Mouse (Mus musculus) embryonic facial prominence, embryonic 11.5 days (tissue): Measurements from ENCODE around the gene Cmtr1. TPM values are rescaled to one million over a fixed set of nuclear protein-coding genes. Genes with fewer than 3 reads are reported as not detected.
"Not testable (repeated sequence)": the region's sequence is repeated elsewhere in the genome, so short reads cannot be mapped to it uniquely, and the experiment has no call there.

Source experiments
- ATAC-seq: fragments of 200-750 bp; cut with Nextera tagmentation; replicated peaks from 2 replicates; pipeline ENCODE4 v1.8.0; 2017; ENCODE audit warnings: low read depth; ENCODE audit not compliant: insufficient number of reproducible peaks, low FRiP score, low TSS enrichment
- DNase-seq: peaks from one replicate; pipeline ENCODE4 v3.0.0-alpha.2; 2015; ENCODE audit warnings: low spot score
- H3K27ac ChIP-seq: fragments of 300-500 bp; sonication (generic); replicated peaks from 2 replicates; pipeline ENCODE4 v1.5.1; 2014; ENCODE audit warnings: mild to moderate bottlenecking, low read depth, low read length, control low read depth
- H3K27me3 ChIP-seq: fragments of 300-500 bp; sonication (generic); 2 replicates; pipeline ENCODE4 v1.6.1; 2014; ENCODE audit warnings: mild to moderate bottlenecking, low read length, moderate library complexity, mixed read lengths; ENCODE audit not compliant: control insufficient read depth, insufficient read depth
- H3K36me3 ChIP-seq: fragments of 300-500 bp; sonication (generic); replicated peaks from 2 replicates; pipeline ENCODE4 v1.6.1; 2014; ENCODE audit warnings: low read depth, mild to moderate bottlenecking, low read length, moderate library complexity, mixed read lengths; ENCODE audit not compliant: control insufficient read depth, insufficient read depth
- H3K4me1 ChIP-seq: fragments of 300-500 bp; sonication (generic); 2 replicates; pipeline ENCODE4 v1.6.1; 2014; ENCODE audit warnings: low read length, mixed read lengths; ENCODE audit not compliant: control insufficient read depth, insufficient read depth
- H3K4me2 ChIP-seq: fragments of 300-500 bp; sonication (generic); 2 replicates; pipeline ENCODE4 v1.6.1; 2014; ENCODE audit warnings: low read depth, mild to moderate bottlenecking, control low read depth, low read length, moderate library complexity
- H3K4me3 ChIP-seq: fragments of 300-500 bp; sonication (generic); 2 replicates; pipeline ENCODE4 v1.5.1; 2014; ENCODE audit warnings: low read depth, low read length, control low read depth
- H3K9ac ChIP-seq: fragments of 300-500 bp; sonication (generic); replicated peaks from 2 replicates; pipeline ENCODE4 v1.6.1; 2014; ENCODE audit warnings: mild to moderate bottlenecking, control low read depth, low read length
- H3K9me3 ChIP-seq: fragments of 300-500 bp; sonication (generic); replicated peaks from 2 replicates; pipeline ENCODE4 v1.6.1; 2016; ENCODE audit warnings: mild to moderate bottlenecking, low read length, inconsistent platforms, mixed read lengths; ENCODE audit not compliant: control insufficient read depth
- WGBS: fragments of 180-500 bp; shearing (Covaris S2); extraction: QIAGEN DNeasy Blood & Tissue Kit; methylation state at CpG from one replicate; pipeline ENCODE4 v1.1.7; 2014; 5-methylcytosine and 5-hydroxymethylcytosine counted together
- polyA plus RNA-seq: library from polyadenylated mRNA; unstranded; fragments of >200 nt; fragmentation: Nextera tagmentation; extraction: Ambion mirVana; gene quantifications from 2 replicates; pipeline ENCODE4 v1.2.1, GENCODE M21; 2014

The Cmtr1 gene
- polyA plus RNA-seq: 120 and 132 TPM in 2 replicates

DNA sequence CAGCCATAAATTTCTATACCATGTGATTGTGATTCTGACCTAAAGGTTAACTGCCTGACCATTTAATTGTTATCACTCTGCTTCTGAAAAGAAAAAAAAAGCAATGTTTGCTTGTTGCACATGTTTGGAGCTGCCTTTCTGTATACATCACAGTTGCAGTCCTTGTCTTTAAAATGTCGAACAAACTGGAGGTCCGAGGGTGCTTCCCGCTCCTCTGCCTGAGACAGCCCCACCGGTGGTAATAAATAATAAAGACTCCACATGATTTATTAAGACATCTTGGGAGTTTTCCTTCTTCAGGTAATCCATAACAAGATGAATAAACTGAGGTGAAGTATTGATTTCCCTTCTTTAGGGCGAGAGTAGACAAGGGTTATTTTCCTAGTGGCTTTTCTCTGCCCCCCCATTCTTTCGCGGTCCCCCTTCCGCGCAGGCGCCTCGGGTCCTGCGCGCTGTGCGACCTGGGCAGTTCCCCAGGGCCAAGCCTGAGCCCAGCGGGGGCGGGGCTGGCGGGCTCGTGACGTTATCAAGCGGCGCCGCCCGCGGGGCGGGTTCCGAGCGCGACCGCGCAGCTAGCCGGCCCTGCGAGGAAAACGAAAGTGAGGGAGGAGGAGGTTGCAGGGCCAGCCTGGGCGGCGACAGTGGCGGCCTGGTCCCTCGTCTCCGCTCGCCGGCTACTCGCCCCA, at the start of gene Cmtr1:
TSS of gene Cmtr1 (plus strand) at position 520 of the 686 bp plus-strand sequence.
- 1% methylated on average over 33 of the region's 41 CpGs for WGBS
- H3K9ac ChIP-seq: peak within 1 kb of the TSS; percentile 95
- H3K27ac ChIP-seq: peak within 1 kb of the TSS; percentile 52
- peak within 1 kb of the TSS; percentile 75 for H3K4me2 ChIP-seq
- ATAC-seq: peak; percentile 92
- no peaks in the 10 kb centered on the region for H3K4me1 ChIP-seq
- H3K4me3 ChIP-seq: peak within 1 kb of the TSS; percentile 81
- H3K36me3 ChIP-seq: no peaks in the 10 kb centered on the region
- no peaks in the 10 kb centered on the region for H3K27me3 ChIP-seq
- H3K9me3 ChIP-seq: no peaks in the 10 kb centered on the region
- DNase-seq: peak; percentile 96

DNA sequence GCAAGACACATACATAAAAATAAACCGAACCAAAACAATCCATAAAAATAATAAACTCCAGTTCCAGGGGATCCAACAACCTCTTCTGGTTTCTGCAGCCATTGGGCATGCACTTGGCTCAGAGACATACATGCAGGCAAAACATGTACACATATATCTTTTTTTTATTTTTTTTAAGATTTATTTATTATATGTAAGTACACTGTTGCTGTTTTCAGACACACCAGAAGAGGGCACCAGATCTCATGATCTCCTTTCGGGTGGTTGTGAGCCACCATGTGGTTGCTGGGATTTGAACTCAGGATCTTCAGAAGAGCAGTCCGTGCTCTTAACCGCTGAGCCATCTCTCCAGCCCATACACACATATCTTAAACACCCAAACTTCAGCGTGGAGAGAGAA, 46.9 kb upstream of the Cmtr1 start:
- DNase-seq, H3K4me3 ChIP-seq, H3K36me3 ChIP-seq, H3K4me1 ChIP-seq, H3K9me3 ChIP-seq, H3K4me2 ChIP-seq, H3K9ac ChIP-seq, H3K27me3 ChIP-seq, H3K27ac ChIP-seq, ATAC-seq: not testable (repeated sequence)
- WGBS: 81% methylated on average over 5 of the region's 5 CpGs

DNA sequence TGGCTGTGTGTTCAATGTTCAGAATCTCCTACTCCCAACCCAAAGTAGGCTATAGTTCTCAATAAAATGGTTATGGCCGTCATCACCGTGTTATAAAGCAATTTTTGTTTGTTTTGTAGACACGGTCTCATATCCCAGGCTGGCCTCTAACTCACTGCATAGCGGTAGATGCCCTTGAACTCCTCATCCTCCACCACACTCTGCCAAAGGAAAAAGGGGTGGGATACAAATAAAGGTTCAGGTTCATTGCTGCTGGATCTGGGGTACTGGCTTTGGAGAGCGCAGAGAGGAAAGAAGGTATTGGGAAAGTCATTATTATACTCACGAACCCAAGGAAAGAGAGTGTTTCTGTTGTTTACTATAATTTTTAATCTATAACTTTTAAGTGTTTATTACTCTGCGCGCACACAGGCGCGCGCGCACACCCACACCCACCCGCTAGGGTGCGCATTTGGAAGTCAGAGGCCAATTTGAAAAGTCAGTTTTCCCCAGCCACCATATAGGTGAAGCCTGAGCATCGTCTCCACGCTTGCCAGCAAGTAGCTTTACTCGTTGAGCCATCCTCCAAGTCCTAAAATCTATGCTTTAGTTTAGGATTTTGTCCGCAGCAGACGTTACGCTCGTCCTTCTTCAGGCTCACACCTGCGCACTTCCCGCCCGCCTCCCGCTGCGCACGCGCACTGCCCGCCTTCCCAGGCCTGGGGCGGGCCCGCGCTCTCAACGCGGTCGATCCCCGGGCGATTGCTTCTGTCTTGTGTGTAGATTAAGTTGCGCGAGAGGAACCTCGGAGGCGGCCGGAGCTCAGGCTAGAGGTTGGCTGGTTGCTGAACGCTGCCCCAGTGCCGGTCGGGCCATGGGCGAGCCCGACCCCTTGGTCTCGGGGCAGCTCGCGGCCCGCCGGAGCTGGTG, 46.0 kb upstream of the Cmtr1 start, which contains the start of the genes Rnf8 and Gm28043:
TSS of gene Rnf8 (plus strand) at position 676 of the 909 bp plus-strand sequence.
TSS of gene Gm28043 (plus strand) at position 762 of the 909 bp plus-strand sequence.
- DNase-seq (peak; percentile 97), ATAC-seq (peak; percentile 90)
- no peaks in the 10 kb centered on the region for H3K27me3 ChIP-seq
- H3K9me3 ChIP-seq: no peaks in the 10 kb centered on the region
- peak within 1 kb of the TSS; percentile 96 for H3K9ac ChIP-seq
- no peaks in the 10 kb centered on the region for H3K4me1 ChIP-seq
- H3K4me2 ChIP-seq: peak within 1 kb of the TSS; percentile 87
- H3K36me3 ChIP-seq: peaks cover 2% of the 10 kb centered on the region; the same call in 1 of the 2 replicates
- WGBS: 2% methylated on average over 47 of the region's 52 CpGs
- H3K27ac ChIP-seq: peak within 1 kb of the TSS; percentile 92
- peak within 1 kb of the TSS; percentile 94 for H3K4me3 ChIP-seq

DNA sequence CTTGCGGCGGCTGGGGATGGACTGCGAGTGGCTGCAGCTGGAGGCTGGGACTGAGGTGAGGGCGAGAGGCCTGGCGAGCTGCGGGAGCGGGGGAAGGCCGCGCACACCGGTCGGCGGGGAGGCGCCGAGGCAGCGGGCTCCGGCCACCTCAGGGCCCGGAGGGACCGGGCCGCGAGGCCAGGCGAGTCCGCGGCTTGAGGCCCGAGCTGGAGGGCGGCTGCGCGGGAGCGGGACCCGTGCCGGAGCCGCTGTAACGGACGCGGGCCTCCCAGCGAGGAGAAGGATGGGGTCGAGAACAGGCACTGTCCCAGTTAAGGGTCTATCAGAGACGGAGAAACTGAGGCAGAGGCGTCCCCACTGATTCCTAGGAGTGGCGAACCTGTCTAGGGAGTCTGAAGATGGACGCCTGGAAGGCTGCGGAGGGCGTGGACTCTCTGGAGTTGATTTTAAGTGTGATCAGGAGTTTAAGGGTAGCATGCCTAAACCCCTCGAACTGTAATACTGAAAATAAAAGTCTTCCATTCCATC, 45.3 kb upstream of the Cmtr1 start:
- DNase-seq (peak; percentile 21), ATAC-seq (0 out of 2 replicates have a peak, but pooled peaks have one; percentile 5)
- H3K4me3 ChIP-seq: peak overlapping the region; percentile 94
- peak overlapping the region; percentile 92 for H3K27ac ChIP-seq
- H3K4me1 ChIP-seq: no peaks in the 10 kb centered on the region
- H3K9ac ChIP-seq: peak overlapping the region; percentile 96
- no peaks in the 10 kb centered on the region for H3K27me3 ChIP-seq
- peak overlapping the region; percentile 87 for H3K4me2 ChIP-seq
- H3K36me3 ChIP-seq: peaks cover 5% of the 10 kb centered on the region
- no peaks in the 10 kb centered on the region for H3K9me3 ChIP-seq
- WGBS: under 1% methylated on average over 43 of the region's 43 CpGs

DNA sequence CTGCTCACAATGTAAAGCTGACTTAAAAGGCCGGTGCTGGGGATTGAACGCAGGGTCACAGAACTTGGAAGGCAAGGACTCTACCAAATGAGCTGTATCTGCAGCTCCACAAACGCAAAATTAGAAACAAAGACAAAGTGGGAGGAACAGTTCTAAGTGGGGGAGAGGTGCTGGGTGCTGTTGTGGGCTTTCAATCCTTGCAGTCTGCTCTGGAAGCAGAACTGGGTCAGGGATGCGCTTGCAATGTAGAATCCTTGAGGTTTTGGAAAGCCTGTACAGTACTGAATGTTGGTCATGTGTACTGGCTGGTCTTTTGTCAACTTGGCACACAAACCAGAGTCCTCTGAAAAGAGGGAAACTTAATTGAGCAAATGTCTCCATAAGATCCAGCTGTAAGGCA, 44.8 kb upstream of the Cmtr1 start:
- Histone ChIP-seq H3K27me3 (no peaks in the 10 kb centered on the region), H3K36me3 (peaks cover 5% of the 10 kb centered on the region), H3K9me3 (no peaks in the 10 kb centered on the region), H3K9ac (peak overlapping the region; percentile 96), H3K4me2 (peak overlapping the region; percentile 87), H3K4me3 (peak overlapping the region; percentile 94), H3K4me1 (no peaks in the 10 kb centered on the region), H3K27ac (no peak overlapping the region)
- WGBS: 12% methylated on average over 4 of the region's 4 CpGs
- DNase-seq: peak; percentile 4
- ATAC-seq: no peak

DNA sequence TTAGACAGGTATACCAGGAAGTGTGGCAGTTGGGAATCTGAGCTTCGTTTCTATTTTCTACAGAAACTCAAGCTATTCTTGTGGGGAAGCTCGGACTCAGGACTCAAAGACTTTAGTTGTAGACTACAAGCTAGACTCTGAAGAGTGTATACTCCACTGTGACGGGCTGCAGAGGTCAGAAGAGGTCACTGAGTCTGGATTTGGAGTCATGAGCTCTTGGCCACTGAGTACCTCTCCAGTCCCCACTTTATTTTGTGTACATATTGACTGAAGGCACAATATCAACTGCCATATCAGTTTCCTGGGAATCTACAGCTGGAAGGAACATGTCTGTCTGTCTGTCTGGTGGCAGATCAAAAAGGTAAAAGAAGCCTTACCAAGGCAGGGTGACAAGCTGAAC, 41.2 kb upstream of the Cmtr1 start:
- no peaks in the 10 kb centered on the region for H3K27me3 ChIP-seq
- H3K9ac ChIP-seq: no peak overlapping the region
- no peaks in the 10 kb centered on the region for H3K9me3 ChIP-seq
- no peak for DNase-seq
- peaks cover 11% of the 10 kb centered on the region for H3K36me3 ChIP-seq
- H3K4me1 ChIP-seq: no peaks in the 10 kb centered on the region
- 82% methylated on average over 3 of the region's 3 CpGs for WGBS
- ATAC-seq: no peak
- no peak overlapping the region for H3K4me3 ChIP-seq
- H3K27ac ChIP-seq: no peak overlapping the region
- H3K4me2 ChIP-seq: no peak overlapping the region

DNA sequence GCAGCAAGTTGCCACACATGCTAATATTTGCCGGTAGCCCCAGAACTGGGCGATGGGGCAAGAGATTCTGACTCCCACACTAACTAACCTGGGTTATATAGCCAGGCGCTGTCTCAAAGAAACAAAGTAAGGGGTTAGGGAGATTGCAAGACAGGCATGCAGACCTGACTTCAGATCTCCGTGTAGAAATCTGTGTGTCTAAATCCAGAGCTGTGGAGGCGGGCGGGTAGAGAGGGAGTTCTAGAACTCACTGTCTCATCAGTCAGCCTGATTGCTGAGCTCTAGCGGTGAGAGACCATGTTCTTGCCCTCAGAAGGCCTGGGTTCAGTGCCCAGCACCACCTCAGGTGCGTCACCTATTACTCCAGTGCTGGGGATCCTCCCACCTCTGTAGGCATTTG, 36.9 kb upstream of the Cmtr1 start:
- H3K36me3 ChIP-seq: peaks cover 12% of the 10 kb centered on the region
- H3K9me3 ChIP-seq: no peaks in the 10 kb centered on the region
- no peak overlapping the region for H3K4me2 ChIP-seq
- no peaks in the 10 kb centered on the region for H3K4me1 ChIP-seq
- no peak overlapping the region for H3K9ac ChIP-seq
- no peak for ATAC-seq
- no peak for DNase-seq
- no peak overlapping the region for H3K4me3 ChIP-seq
- WGBS: 94% methylated on average over 8 of the region's 8 CpGs
- no peak overlapping the region for H3K27ac ChIP-seq
- no peaks in the 10 kb centered on the region for H3K27me3 ChIP-seq
